8 mouse cellular contexts compared by ENCODE assay signal in genomic region chr2:181497548-181497875, GRCm38 (mm10). TPM values are rescaled to one million over a fixed set of nuclear protein-coding genes. Genes with fewer than 3 reads are reported as not detected.
DNase-seq lines count a peak whose midpoint lies in the region; ATAC-seq and TF ChIP-seq lines count a peak whose summit lies in the region.

No protein-coding gene starts in this region.

- H3K4me3 ChIP-seq in bone marrow macrophage, adult 2 months (ENCODE audit: insufficient read depth, low read length), result peak overlapping the region; percentile 85
- H3K4me3 ChIP-seq in hindbrain, embryonic 11.5 days (ENCODE audit: low read depth, low read length), result peak overlapping the region; percentile 97
- peak overlapping the region; percentile 84 for H3K4me3 ChIP-seq in spleen, adult 2 months (ENCODE audit: extremely low read depth, insufficient read depth, insufficient read length)

- H3K36me3 ChIP-seq in hindbrain, embryonic 11.5 days (ENCODE audit: control insufficient read depth, insufficient read depth, low read length), result peaks cover 3% of the 10 kb centered on the region; the same call in 1 of the 2 replicates
- H3K36me3 ChIP-seq in spleen, adult 2 months (ENCODE audit: control insufficient read depth, insufficient read depth, low read length), result peaks cover 9% of the 10 kb centered on the region

- peaks cover 10% of the 10 kb centered on the region for H3K4me1 ChIP-seq in bone marrow macrophage, adult 2 months (ENCODE audit: control insufficient read depth, insufficient read depth, low read length)
- H3K4me1 ChIP-seq in hindbrain, embryonic 11.5 days (replicated peaks; ENCODE audit: control insufficient read depth, insufficient read depth, low read length), result no peaks in the 10 kb centered on the region; the same call in 1 of the 2 replicates
- peaks cover 15% of the 10 kb centered on the region for H3K4me1 ChIP-seq in spleen, adult 2 months (ENCODE audit: control insufficient read depth, insufficient read depth, insufficient read length)

- peak overlapping the region; percentile 81 for H3K27ac ChIP-seq in bone marrow macrophage, adult 2 months (ENCODE audit: insufficient read depth, low read depth, low read length)
- peak overlapping the region; percentile 86 for H3K27ac ChIP-seq in hindbrain, embryonic 11.5 days (ENCODE audit: low read depth, low read length)
- H3K27ac ChIP-seq in spleen, adult 2 months (ENCODE audit: insufficient read depth, low read length), result peak overlapping the region; percentile 89

- under 1% methylated on average over 12 of the region's 12 CpGs for WGBS in hindbrain, embryonic 11.5 days
- WGBS in spleen, adult 2 months, result 1% methylated on average over 12 of the region's 12 CpGs

- intact Hi-C loops in left cerebral cortex, postnatal 4 days (cut with DNase I), result loop anchor here (5.0 kb wide), 2 partner anchors 90 to 105 kb away; no protein-coding TSS in a partner anchor

- DNase-seq in cerebellum, adult 9-10 months, result no peak
- DNase-seq in hindbrain, embryonic 11.5 days (ENCODE audit: low spot score), result peak; percentile 52
- peak; percentile 8 for DNase-seq in left cerebral cortex, postnatal 4 days
- peak; percentile 72 for DNase-seq in mesoderm, embryonic 11.5 days (ENCODE audit: low read depth, low spot score)
- peak in 1 of 2 experiments; percentile 31 for DNase-seq in spleen, adult 2 months (ENCODE audit: low read depth in 1 of 2, low spot score in 2 of 2)

- no peaks in the 10 kb centered on the region for H3K27me3 ChIP-seq in hindbrain, embryonic 11.5 days (ENCODE audit: control insufficient read depth, insufficient read depth, low read length)
- H3K27me3 ChIP-seq in spleen, adult 2 months (ENCODE audit: control insufficient read depth, insufficient read depth, low read length), result no peaks in the 10 kb centered on the region

- no peak for TF ChIP-seq POLR2A in bone marrow macrophage, adult 2 months (IDR thresholded peaks at IDR 0.05; ENCODE audit: borderline replicate concordance, low read depth, low read length)
- no peak for TF ChIP-seq POLR2A in spleen, adult 2 months (IDR thresholded peaks at IDR 0.05; ENCODE audit: low read depth, low read length)

- peak overlapping the region; percentile 94 for H3K4me2 ChIP-seq in hindbrain, embryonic 11.5 days (replicated peaks; ENCODE audit: low read depth, low read length)

- ATAC-seq in cerebellum, adult (ENCODE audit: insufficient number of reproducible peaks, low FRiP score, low TSS enrichment), result 0 out of 2 replicates have a peak, but pooled peaks have one; percentile 13
- peak; percentile 62 for ATAC-seq in frontal cortex, adult (ENCODE audit: low TSS enrichment)
- peak; percentile 36; the same call in 1 of the 2 replicates for ATAC-seq in hindbrain, embryonic 11.5 days (ENCODE audit: low FRiP score)

- H3K9me3 ChIP-seq in hindbrain, embryonic 11.5 days (ENCODE audit: control insufficient read depth, low read length), result no peaks in the 10 kb centered on the region

- TF ChIP-seq CTCF in bone marrow macrophage, adult 2 months (IDR thresholded peaks at IDR 0.05; ENCODE audit: low read depth, low read length), result no peak
- TF ChIP-seq CTCF in spleen, adult 2 months (IDR thresholded peaks at IDR 0.05; ENCODE audit: extremely low read depth, insufficient read depth, insufficient read length, insufficient replicate concordance), result no peak

- peak overlapping the region; percentile 97 for H3K9ac ChIP-seq in hindbrain, embryonic 11.5 days (ENCODE audit: low read depth, low read length)

RNA-seq across cellular contexts. Expression of gene Tpd52l2, which starts 0.6 kb away (rescaled TPM):
- polyA plus RNA-seq in bone marrow macrophage, adult 2 months (2012; ENCODE audit: insufficient read depth, insufficient read length, missing spikeins), result 61.9 and 65.6 TPM in 2 replicates
- polyA plus RNA-seq in hindbrain, embryonic 11.5 days (2014; fragmentation: Nextera tagmentation; extraction: Ambion mirVana), result 145 and 151 TPM in 2 replicates
- total RNA-seq in left cerebral cortex, postnatal 4 days (2021), result 10 to 100 TPM; 69.7 to 73.5 TPM
- polyA plus RNA-seq in spleen, adult 2 months (2012; rRNA removed), result 17.5 and 18.8 TPM in 2 replicates

RNA-seq across cellular contexts. Expression of gene Abhd16b, which starts 4.5 kb away (rescaled TPM):
- not detected in 2 replicates for polyA plus RNA-seq in bone marrow macrophage, adult 2 months (2012; ENCODE audit: insufficient read depth, insufficient read length, missing spikeins)
- polyA plus RNA-seq in hindbrain, embryonic 11.5 days (2014; fragmentation: Nextera tagmentation; extraction: Ambion mirVana), result 0.09 and 0.14 TPM in 2 replicates
- total RNA-seq in left cerebral cortex, postnatal 4 days (2021), result not detected
- polyA plus RNA-seq in spleen, adult 2 months (2012; rRNA removed), result 0.15 and 0.36 TPM in 2 replicates

RNA-seq across cellular contexts. Expression of gene Dnajc5, which starts 22.8 kb away (rescaled TPM):
- 66.3 and 71.7 TPM in 2 replicates for polyA plus RNA-seq in bone marrow macrophage, adult 2 months (2012; ENCODE audit: insufficient read depth, insufficient read length, missing spikeins)
- 97.1 and 104 TPM in 2 replicates for polyA plus RNA-seq in hindbrain, embryonic 11.5 days (2014; fragmentation: Nextera tagmentation; extraction: Ambion mirVana)
- total RNA-seq in left cerebral cortex, postnatal 4 days (2021), result 100 to 1,000 TPM; 288 to 305 TPM
- 54.4 and 59.4 TPM in 2 replicates for polyA plus RNA-seq in spleen, adult 2 months (2012; rRNA removed)

RNA-seq across cellular contexts. Expression of gene Zbtb46, which starts 38.3 kb away (rescaled TPM):
- 0.11 and 0.55 TPM in 2 replicates for polyA plus RNA-seq in bone marrow macrophage, adult 2 months (2012; ENCODE audit: insufficient read depth, insufficient read length, missing spikeins)
- polyA plus RNA-seq in hindbrain, embryonic 11.5 days (2014; fragmentation: Nextera tagmentation; extraction: Ambion mirVana), result 15.6 and 17.2 TPM in 2 replicates
- 10 to 100 TPM; 16.6 to 16.8 TPM for total RNA-seq in left cerebral cortex, postnatal 4 days (2021)
- polyA plus RNA-seq in spleen, adult 2 months (2012; rRNA removed), result 9.6 and 10.9 TPM in 2 replicates
